Mouse (Mus musculus) left cerebral cortex, adult 11 months (tissue): ENCODE results near the gene Inpp5d.
A peak's percentile ranks its signal among the peaks of the same experiment; 100 is the strongest.

Experiments
- DNase-seq: peaks from one replicate; pipeline ENCODE4 v3.0.0; 2022; ENCODE audit warnings: low spot score

The Inpp5d gene

GRCm38 (mm10) chr1:87620211-87620668, at the start of gene Inpp5d:
Inpp5d (plus strand) TSS chr1:87620312.
- no peak for DNase-seq

GRCm38 (mm10) chr1:87573261-87573660, 46.9 kb upstream of the Inpp5d start:
- DNase-seq: no peak

- DNase-seq: no peak
Observed at GRCm38 (mm10) chr1:87573800-87574215, 46.3 kb upstream of the Inpp5d start, which contains the start of gene Ngef. Ngef (minus strand) TSS chr1:87573870.

GRCm38 (mm10) chr1:87574353-87574752, 45.8 kb upstream of the Inpp5d start:
- DNase-seq: no peak

GRCm38 (mm10) chr1:87574785-87575184, 45.3 kb upstream of the Inpp5d start:
- no peak for DNase-seq

DNA sequence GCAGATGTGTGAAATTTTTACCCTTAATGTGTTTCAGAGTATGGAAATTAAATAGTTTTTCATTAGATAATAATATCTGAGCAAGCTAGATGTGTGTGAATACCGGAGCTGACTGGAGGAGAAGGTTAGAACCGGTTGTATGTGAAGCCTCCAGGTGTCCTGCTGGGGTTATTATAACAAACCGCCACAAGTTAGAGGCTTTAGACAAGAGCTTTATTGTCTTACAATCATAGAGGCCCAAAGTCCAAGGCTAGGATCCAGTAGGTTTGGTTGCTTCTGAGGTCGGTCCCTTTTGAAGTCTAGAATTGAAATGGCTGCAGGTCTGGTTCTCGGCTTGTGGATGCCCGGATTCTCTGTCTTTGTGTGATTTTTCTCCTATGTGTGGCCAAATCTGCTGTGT, 41.1 kb upstream of the Inpp5d start:
- no peak for DNase-seq

DNA sequence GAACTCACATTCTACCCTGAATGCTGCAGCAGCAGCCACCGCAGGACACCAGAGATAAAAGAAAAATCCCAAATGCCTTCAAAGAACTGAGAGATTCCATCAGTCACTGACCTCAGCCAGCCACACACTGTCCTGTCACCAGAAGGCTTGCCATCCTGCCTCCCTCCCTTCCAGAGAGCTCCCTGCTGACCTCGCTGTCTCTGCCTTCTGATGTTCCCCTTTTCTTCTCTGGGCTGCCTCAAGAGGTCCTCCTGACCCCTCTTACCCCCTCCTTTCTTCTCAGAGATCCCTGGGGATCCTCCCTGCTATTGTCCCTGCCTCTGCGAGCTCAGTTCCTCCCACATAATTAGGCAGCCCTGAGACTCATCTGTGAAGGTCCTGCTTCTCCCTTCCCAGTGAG, 39.3 kb upstream of the Inpp5d start:
- DNase-seq: no peak

- peak; percentile 53 for DNase-seq
Observed at GRCm38 (mm10) chr1:87589162-87589561, 30.9 kb upstream of the Inpp5d start.

DNA sequence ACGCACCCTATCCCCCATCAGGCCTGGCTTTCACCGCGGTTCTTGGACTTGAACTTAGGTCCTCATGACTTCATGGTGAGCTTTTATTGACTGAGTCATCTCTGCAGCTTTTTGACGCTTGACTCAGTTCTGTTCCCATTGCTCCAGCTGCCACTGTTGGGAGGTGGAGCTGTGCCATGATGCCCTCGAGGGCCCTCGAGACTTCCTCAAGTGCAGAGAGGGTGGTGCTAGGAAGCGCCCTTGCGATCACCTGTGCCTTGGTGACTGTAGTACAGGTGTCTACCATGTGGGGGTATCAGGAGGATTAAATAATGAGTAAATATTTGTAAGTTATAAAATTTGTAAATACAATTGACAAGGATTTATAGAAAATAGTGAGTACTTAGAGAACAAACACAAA, 30.1 kb upstream of the Inpp5d start:
- DNase-seq: no peak

GRCm38 (mm10) chr1:87594261-87594660, 25.9 kb upstream of the Inpp5d start:
- DNase-seq: peak; percentile 64

GRCm38 (mm10) chr1:87594671-87595070, 25.4 kb upstream of the Inpp5d start:
- no peak for DNase-seq

GRCm38 (mm10) chr1:87600533-87600932, 19.6 kb upstream of the Inpp5d start:
- DNase-seq: no peak

DNA sequence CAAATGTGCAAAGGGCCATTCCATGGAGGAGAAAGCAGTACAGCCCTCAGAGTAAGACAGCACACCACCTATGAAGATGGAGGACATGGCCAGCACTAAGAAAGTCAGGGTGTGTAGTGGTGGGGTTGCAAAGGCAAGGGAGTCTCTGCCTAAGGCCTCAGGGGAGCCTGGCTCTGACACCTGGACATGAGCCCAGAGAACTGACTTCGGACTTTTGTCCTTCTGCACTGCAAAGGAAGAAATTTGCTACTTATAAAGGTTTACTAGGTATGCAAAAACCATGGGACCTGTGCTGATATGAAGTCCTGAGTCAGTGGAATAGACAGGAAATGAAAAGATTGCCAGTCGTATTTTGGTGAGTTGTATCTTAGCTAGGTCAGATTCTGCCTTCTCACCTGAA, 18.3 kb upstream of the Inpp5d start:
- no peak for DNase-seq

DNA sequence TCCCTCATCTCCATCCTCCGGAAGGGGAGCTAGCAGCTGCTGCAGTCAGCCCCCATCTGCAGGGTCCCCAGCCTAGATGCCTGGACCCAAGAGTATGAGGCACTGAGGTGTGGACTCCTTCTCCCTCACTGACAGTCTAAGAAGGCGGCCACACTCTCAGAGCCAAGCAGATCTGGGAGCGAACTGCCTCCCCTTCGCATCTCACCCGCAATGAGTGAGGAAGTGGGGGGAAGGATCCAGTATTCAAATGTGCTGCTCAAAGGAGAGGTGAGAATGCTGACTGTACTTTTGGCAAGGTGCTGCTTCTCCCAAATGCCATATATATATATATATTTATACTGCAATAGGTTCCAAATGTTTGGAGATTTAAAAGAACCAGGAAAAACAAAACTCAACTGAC, 16.7 kb upstream of the Inpp5d start:
- no peak for DNase-seq

- peak; percentile 59 for DNase-seq
Observed at GRCm38 (mm10) chr1:87605296-87605695, 14.8 kb upstream of the Inpp5d start.

- peak; percentile 61 for DNase-seq
Observed at GRCm38 (mm10) chr1:87607385-87608091, 12.6 kb upstream of the Inpp5d start.

DNA sequence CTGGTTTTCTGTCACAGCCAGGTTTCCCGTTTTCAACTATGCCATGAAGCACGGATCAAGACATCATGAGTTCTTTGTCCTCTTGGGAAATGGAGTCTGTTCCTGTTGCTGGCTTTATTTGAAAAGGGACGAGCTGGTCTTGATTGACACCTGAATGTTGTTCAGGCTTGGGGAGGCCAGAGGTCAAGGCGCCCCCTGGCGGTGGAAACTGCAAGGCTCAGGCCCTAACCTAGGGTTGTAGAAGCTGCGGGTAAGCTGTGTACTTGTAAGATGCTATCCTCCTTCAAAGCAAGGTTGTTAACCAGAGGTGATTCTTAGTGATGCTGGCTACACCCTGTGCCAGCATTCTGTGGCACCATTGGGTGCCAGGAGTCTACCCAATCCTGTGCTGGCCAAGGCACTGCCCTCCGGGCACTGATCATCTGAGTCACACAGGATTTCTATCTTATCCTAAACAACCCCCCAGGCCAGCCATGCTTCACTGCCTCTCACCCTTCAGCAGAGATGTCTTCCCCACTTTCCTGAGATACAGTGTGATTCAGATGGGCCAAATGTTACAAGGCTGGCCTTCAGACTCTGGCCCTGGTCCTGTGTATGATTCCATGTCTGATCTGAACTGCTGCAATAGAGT, 11.6 kb upstream of the Inpp5d start:
- DNase-seq: no peak

- DNase-seq: no peak
Observed at GRCm38 (mm10) chr1:87614576-87615295, 5.4 kb upstream of the Inpp5d start.

DNA sequence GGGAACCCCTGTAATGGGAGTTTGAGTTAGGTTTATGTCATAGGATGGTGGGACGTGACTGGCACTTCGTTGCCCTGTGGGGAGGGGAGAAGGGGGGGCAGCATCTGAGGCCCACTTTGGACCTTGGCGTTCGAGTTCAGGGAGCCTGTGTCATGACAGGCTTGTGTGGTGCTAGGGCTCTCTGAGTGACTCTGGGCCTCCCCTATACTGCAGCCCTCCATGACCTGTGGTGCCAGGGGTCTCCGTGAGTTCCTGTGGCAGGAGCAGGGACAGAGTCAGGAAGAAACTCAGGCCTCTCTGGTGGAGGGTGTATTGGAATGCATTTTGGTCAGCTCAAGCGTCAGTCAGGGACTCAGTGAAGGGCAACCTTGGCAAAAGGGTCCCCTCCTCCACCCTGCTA, 581 bp downstream of the Inpp5d start:
- DNase-seq: no peak

GRCm38 (mm10) chr1:87621146-87621857, 1.2 kb downstream of the Inpp5d start:
- DNase-seq: no peak

GRCm38 (mm10) chr1:87621858-87622279, 1.8 kb downstream of the Inpp5d start:
- no peak for DNase-seq

- no peak for DNase-seq
Observed at GRCm38 (mm10) chr1:87623977-87624666, 4.0 kb downstream of the Inpp5d start.
